Mouse (Mus musculus) thymus, postnatal 0 days (tissue): ENCODE results near the gene Brd4. TPM values are rescaled to one million over a fixed set of nuclear protein-coding genes. Genes with fewer than 3 reads are reported as not detected.

Source experiments
- DNase-seq: peaks from one replicate; pipeline ENCODE4 v3.0.0-alpha.2; 2015; ENCODE audit warnings: low spot score
- polyA plus RNA-seq: library from polyadenylated mRNA; unstranded; fragments of >200 nt; fragmentation: Nextera tagmentation; extraction: Ambion mirVana; gene quantifications from 2 replicates; pipeline ENCODE4 v1.2.1, GENCODE M21; 2015

The Brd4 gene
- polyA plus RNA-seq, 1 experiment from 2014 or later = 60.7 TPM

DNA sequence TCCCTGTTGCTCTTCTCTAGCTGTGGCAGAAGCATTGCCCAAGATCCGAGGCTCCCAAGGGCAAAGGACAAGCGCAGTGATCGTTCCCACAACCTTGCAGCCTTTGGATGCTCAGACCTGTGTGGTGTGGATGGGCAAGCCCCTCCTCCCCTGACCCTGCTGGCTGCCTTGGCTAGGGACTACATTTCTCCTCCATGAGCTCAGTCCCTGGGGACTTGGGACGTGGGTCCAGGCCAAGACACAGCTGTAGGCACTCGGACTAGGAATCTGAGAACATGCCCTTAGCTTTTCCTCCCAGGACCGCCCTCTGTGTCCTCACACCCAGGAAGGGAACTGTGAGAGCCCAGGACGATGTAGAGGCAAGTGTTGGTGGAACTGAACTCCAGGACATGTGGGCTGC, 111.4 kb downstream of the Brd4 start:
- no peak for DNase-seq

- no peak for DNase-seq
Measured at GRCm38 (mm10) chr17:32172485-32172884, 112.0 kb downstream of the Brd4 start.

- DNase-seq = peak; percentile 79
Measured at GRCm38 (mm10) chr17:32169518-32170225, 114.8 kb downstream of the Brd4 start.

- DNase-seq = peak; percentile 70
Measured at GRCm38 (mm10) chr17:32166687-32167086, 117.8 kb downstream of the Brd4 start, which contains the start of gene Notch3. Gene Notch3 (minus strand): TSS chr17:32166852.

GRCm38 (mm10) chr17:32165803-32166595, 118.5 kb downstream of the Brd4 start:
- peak; percentile 84 for DNase-seq

DNA sequence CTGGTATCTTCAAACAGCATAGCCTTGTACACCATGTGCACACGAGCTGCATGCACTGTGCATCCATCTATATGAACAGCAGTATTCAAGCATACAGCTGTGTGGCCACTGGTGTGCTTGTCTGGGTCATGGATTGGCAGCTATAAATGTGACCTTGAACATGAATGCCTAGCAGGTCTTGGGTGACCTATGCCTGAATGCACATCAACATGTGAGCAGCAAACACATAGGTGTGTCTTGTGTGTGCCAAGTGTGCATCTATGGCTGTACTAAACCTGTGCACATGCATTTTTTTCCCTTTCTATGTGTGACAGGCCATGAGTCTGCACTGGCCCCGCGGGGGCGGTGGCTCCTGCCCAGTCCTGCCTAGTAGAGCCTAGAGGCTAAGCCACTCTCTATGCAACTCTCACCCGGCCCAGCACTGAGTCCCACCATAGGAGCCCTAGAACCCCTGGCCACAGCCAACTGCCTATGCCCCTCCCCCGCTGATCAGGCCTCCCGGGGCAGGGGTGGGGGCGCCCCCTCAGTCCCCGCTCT, 119.2 kb downstream of the Brd4 start:
- DNase-seq = peak; percentile 39

DNA sequence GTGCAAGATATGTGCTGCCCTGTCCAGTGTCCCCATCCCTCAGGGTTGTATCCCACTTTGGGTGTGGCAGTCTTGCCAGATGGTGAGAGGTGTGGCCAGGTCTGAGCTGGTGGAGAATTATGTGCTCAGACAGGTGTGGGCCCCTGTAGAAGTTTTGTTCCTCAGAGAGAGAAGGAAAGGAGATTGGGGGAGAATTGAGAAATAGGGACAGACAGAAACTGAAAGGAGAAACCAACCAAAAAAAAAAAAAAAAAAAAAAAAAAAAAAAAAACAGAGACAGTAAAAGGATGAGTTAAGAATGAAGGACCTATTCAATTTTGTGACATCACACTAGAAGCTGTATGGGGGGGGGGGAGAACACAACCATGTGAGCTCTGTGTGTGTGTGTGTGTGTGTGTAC, 119.7 kb downstream of the Brd4 start:
- DNase-seq = no peak

DNA sequence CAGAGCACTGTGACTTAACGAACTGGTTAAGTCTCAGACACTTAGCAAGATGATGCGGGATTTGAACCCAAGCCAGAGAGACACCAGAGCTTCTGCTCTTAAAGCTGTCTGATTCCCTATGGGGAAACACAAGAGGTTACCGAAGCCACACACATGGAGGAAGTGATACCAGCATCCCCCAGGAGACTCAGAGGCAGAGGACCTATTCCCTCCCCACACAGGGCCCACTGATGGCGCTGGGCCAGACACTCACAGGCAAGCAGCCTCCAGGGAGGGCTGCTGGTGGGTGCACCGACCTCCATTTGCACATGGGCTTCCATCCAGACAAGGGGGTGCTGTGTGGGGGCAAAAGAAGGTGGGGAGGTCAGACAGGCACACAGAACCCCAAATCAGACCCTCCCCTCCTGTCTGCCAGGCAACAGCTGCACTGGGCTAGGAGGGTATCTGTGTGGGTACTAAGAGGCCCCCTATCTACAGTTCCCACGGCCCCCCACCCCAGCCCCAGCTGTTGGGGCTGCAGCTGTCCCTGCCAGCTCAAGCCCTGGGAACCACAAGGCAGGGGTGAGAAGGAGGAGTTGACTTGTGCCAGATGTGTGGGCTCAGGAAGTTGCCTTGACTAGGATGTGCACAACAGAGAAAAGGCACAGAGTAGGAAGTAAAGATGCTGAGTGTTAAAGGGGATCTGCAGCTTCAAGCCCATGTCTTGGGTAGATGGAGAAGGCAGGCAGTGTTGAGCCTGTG, 120.4 kb downstream of the Brd4 start:
- peak; percentile 95 for DNase-seq

GRCm38 (mm10) chr17:32162112-32162850, 122.2 kb downstream of the Brd4 start:
- peak; percentile 80 for DNase-seq

DNA sequence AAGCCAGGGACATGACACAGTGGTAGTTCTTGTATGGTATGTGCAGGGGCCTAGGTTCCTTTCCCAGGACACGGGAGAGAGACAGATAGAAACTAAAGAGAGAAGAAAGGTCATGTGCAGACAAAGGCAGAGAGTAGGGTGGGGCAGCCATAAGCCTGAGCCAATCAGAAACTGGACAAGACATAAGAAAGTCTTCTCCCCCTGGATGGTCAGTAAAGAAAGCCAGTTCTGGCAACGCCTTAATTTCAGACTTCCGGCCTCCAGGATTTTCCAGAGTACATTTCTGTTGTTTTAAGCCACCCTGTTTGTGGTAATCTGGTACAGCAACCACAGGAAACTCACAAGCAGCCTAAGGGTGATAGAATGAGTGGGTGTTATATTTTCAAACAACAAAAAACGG, 123.6 kb downstream of the Brd4 start:
- DNase-seq = no peak

- no peak for DNase-seq
Measured at GRCm38 (mm10) chr17:32158841-32159240, 125.7 kb downstream of the Brd4 start.

DNA sequence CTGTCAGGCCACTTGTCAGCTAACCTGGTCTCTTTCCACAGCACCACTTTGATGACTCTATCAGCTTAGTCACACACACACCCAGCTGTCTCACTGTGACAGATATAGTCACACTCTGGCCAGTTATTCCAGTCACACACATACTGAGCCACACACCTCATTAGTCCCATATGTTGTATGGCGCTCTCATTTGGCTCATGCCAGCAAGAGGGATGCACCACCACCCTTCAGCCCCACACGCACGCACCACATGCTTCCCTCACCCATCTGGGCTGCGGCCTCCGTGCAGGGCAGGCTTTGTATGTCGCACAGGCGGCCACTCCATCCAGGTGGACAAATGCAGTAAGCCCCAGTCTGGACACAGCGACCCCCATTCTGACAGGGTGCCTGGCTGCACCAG, 137.8 kb downstream of the Brd4 start:
- no peak for DNase-seq

Other genes with a start within 250 kb of the Brd4 start
- 56.9 and 59.8 TPM in 2 replicates for gene Rrp1b, start 248.6 kb downstream of the Brd4 start, polyA plus RNA-seq
- 0.29 and 0.69 TPM in 2 replicates for gene Hsf2bp, start 248.4 kb downstream of the Brd4 start, polyA plus RNA-seq
- gene Notch3, start 117.9 kb downstream of the Brd4 start, polyA plus RNA-seq = 10.6 and 12.6 TPM in 2 replicates
- gene Ephx3, start 95.2 kb downstream of the Brd4 start, polyA plus RNA-seq = 0.62 and 0.68 TPM in 2 replicates
- gene Akap8, start 36.5 kb upstream of the Brd4 start, polyA plus RNA-seq = 73.0 and 82.9 TPM in 2 replicates
- gene Akap8l, start 65.9 kb upstream of the Brd4 start, polyA plus RNA-seq = 62.4 and 66.4 TPM in 2 replicates
- gene Wiz, start 104.7 kb upstream of the Brd4 start, polyA plus RNA-seq = 13.2 and 15.3 TPM in 2 replicates
- 164 and 165 TPM in 2 replicates for gene Rasal3, start 118.9 kb upstream of the Brd4 start, polyA plus RNA-seq
- gene Pglyrp2, start 139.4 kb upstream of the Brd4 start, polyA plus RNA-seq = 32.4 and 34.4 TPM in 2 replicates
- 0.30 and 0.69 TPM in 2 replicates for gene Cyp4f39, start 168.0 kb upstream of the Brd4 start, polyA plus RNA-seq
- gene Cyp4f17, start 221.3 kb upstream of the Brd4 start, polyA plus RNA-seq = 2.2 and 3.0 TPM in 2 replicates